Mouse (Mus musculus): ENCODE measurements at regions not wholly inside any gene's neighbourhood (a gene's known extent, or its start where the extent isn't known, plus 50 kb on each side); places are given as distances from the start of the nearest gene placed in this dataset.

GRCm38 (mm10) chrX:110308810-110309209, 505.3 kb upstream of the Pou3f4 start:
- 82% methylated on average over 2 of the region's 2 CpGs for WGBS
- DNase-seq (ENCODE audit: low spot score) (no peak), ATAC-seq (ENCODE audit: low FRiP score) (no peak; the same call in 1 of the 2 replicates)

GRCm38 (mm10) chrX:110317825-110318769, 496.0 kb upstream of the Pou3f4 start:
- ATAC-seq (ENCODE audit: low FRiP score): peak; percentile 75
- H3K9ac ChIP-seq (ENCODE audit: low read depth, low read length): no peak overlapping the region
- no peaks in the 10 kb centered on the region for H3K4me1 ChIP-seq (replicated peaks; ENCODE audit: control insufficient read depth, insufficient read depth, low read length)
- DNase-seq (ENCODE audit: low spot score): no peak
- no peak overlapping the region for H3K4me2 ChIP-seq (replicated peaks; ENCODE audit: low read depth, low read length)
- no peak overlapping the region for H3K27ac ChIP-seq (ENCODE audit: low read depth, low read length)
- H3K36me3 ChIP-seq (ENCODE audit: control insufficient read depth, insufficient read depth, low read length): no peaks in the 10 kb centered on the region
- H3K4me3 ChIP-seq (ENCODE audit: low read depth, low read length): no peak overlapping the region
- no peaks in the 10 kb centered on the region for H3K9me3 ChIP-seq (ENCODE audit: control insufficient read depth, low read length)
- no peaks in the 10 kb centered on the region for H3K27me3 ChIP-seq (ENCODE audit: control insufficient read depth, insufficient read depth, low read length)
- 45% methylated on average over 8 of the region's 8 CpGs for WGBS

More at GRCm38 (mm10) chrX:110308810-110309209, 505.3 kb upstream of the Pou3f4 start:
- Histone ChIP-seq H3K27ac (ENCODE audit: low read depth, low read length) (no peak overlapping the region; the same call in 1 of the 2 replicates), H3K4me3 (ENCODE audit: low read depth, low read length) (no peak overlapping the region), H3K9ac (ENCODE audit: low read depth, low read length) (no peak overlapping the region), H3K27me3 (ENCODE audit: control insufficient read depth, insufficient read depth, low read length) (no peaks in the 10 kb centered on the region), H3K4me1 (replicated peaks; ENCODE audit: control insufficient read depth, insufficient read depth, low read length) (no peaks in the 10 kb centered on the region), H3K36me3 (ENCODE audit: control insufficient read depth, insufficient read depth, low read length) (no peaks in the 10 kb centered on the region), H3K9me3 (ENCODE audit: control insufficient read depth, low read length) (no peaks in the 10 kb centered on the region), H3K4me2 (replicated peaks; ENCODE audit: low read depth, low read length) (no peak overlapping the region)

DNA sequence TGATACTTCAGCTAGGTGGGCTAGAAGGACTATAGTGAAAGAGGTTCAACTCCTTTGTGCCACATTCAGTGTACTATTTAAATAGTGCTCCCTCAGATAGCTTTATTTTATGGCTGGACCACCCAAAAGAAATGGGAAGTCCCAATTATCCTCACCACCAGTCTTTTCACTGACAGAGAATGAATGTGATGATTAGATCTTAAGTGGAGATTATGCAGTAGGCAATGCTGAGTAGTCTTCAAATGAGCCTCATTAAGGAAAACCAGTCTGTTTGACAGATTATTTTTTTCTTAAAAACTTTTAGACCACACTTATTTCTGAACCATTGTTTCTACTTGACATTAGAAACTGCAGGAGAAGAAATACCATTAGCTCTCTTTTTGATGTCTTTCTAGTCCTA, 493.8 kb upstream of the Pou3f4 start:
- no peak for DNase-seq (ENCODE audit: low spot score)
- Histone ChIP-seq H3K36me3 (ENCODE audit: control insufficient read depth, insufficient read depth, low read length) (no peaks in the 10 kb centered on the region), H3K4me1 (replicated peaks; ENCODE audit: control insufficient read depth, insufficient read depth, low read length) (no peaks in the 10 kb centered on the region), H3K27me3 (ENCODE audit: control insufficient read depth, insufficient read depth, low read length) (no peaks in the 10 kb centered on the region), H3K4me2 (replicated peaks; ENCODE audit: low read depth, low read length) (no peak overlapping the region), H3K27ac (ENCODE audit: low read depth, low read length) (no peak overlapping the region), H3K9me3 (ENCODE audit: control insufficient read depth, low read length) (no peaks in the 10 kb centered on the region), H3K4me3 (ENCODE audit: low read depth, low read length) (no peak overlapping the region), H3K9ac (ENCODE audit: low read depth, low read length) (no peak overlapping the region)
- no peak for ATAC-seq (ENCODE audit: low FRiP score)

- Histone ChIP-seq H3K4me3 (ENCODE audit: low read depth, low read length) (no peak overlapping the region), H3K9ac (ENCODE audit: low read depth, low read length) (no peak overlapping the region), H3K27me3 (ENCODE audit: control insufficient read depth, insufficient read depth, low read length) (no peaks in the 10 kb centered on the region), H3K4me1 (replicated peaks; ENCODE audit: control insufficient read depth, insufficient read depth, low read length) (no peaks in the 10 kb centered on the region), H3K36me3 (ENCODE audit: control insufficient read depth, insufficient read depth, low read length) (no peaks in the 10 kb centered on the region), H3K4me2 (replicated peaks; ENCODE audit: low read depth, low read length) (no peak overlapping the region), H3K9me3 (ENCODE audit: control insufficient read depth, low read length) (no peaks in the 10 kb centered on the region), H3K27ac (ENCODE audit: low read depth, low read length) (no peak overlapping the region)
- ATAC-seq (ENCODE audit: low FRiP score) (no peak), DNase-seq (ENCODE audit: low spot score) (no peak)
- 91% methylated on average over 2 of the region's 2 CpGs for WGBS
Measured at GRCm38 (mm10) chrX:110334288-110334687, 479.8 kb upstream of the Pou3f4 start.

- Histone ChIP-seq H3K9me3 (ENCODE audit: control insufficient read depth, low read length) (no peaks in the 10 kb centered on the region), H3K4me2 (replicated peaks; ENCODE audit: low read depth, low read length) (no peak overlapping the region), H3K4me1 (replicated peaks; ENCODE audit: control insufficient read depth, insufficient read depth, low read length) (no peaks in the 10 kb centered on the region), H3K27ac (ENCODE audit: low read depth, low read length) (no peak overlapping the region), H3K4me3 (ENCODE audit: low read depth, low read length) (no peak overlapping the region), H3K36me3 (ENCODE audit: control insufficient read depth, insufficient read depth, low read length) (no peaks in the 10 kb centered on the region), H3K9ac (ENCODE audit: low read depth, low read length) (no peak overlapping the region), H3K27me3 (ENCODE audit: control insufficient read depth, insufficient read depth, low read length) (no peaks in the 10 kb centered on the region)
- ATAC-seq (ENCODE audit: low FRiP score) (no peak), DNase-seq (ENCODE audit: low spot score) (no peak)
- 84% methylated on average over 1 of the region's 1 CpGs for WGBS
Measured at GRCm38 (mm10) chrX:110335013-110335412, 479.1 kb upstream of the Pou3f4 start.
